Mouse (Mus musculus) cerebellum, adult 2 months (tissue): ENCODE measurements at regions not wholly inside any gene's neighbourhood (a gene's known extent, or its start where the extent isn't known, plus 50 kb on each side); places are given as distances from the start of the nearest gene placed in this dataset.

Source experiments
- CTCF ChIP-seq: fragments of 200-500 bp; IDR thresholded peaks from 2 replicates; pipeline ENCODE4 v1.5.1; 2011; ENCODE audit warnings: low read depth, mild to moderate bottlenecking, control low read depth, low read length, moderate library complexity, borderline replicate concordance; ENCODE audit not compliant: insufficient read depth
- POLR2A ChIP-seq: fragments of 200-500 bp; IDR thresholded peaks from 2 replicates; pipeline ENCODE4 v1.6.1; 2011; ENCODE audit warnings: low read length, control low read depth, borderline replicate concordance; ENCODE audit not compliant: insufficient read depth

- TF ChIP-seq CTCF (no peak), POLR2A (no peak)
Observed at GRCm38 (mm10) chr5:43445620-43446019, 69.7 kb upstream of the C1qtnf7 start.
